Mouse (Mus musculus): ENCODE data around the gene Trp53rkb. TPM values are rescaled to one million over a fixed set of nuclear protein-coding genes. Genes with fewer than 3 reads are reported as not detected.
A peak's percentile ranks its signal among the peaks of the same experiment; 100 is the strongest.
"Not testable (repeated sequence)": the region's sequence is repeated elsewhere in the genome, so short reads cannot be mapped to it uniquely, and the experiment has no call there.

Trp53rkb gene
- 1 to 10 TPM; 6.5 to 8.8 TPM for total RNA-seq (2021)

DNA sequence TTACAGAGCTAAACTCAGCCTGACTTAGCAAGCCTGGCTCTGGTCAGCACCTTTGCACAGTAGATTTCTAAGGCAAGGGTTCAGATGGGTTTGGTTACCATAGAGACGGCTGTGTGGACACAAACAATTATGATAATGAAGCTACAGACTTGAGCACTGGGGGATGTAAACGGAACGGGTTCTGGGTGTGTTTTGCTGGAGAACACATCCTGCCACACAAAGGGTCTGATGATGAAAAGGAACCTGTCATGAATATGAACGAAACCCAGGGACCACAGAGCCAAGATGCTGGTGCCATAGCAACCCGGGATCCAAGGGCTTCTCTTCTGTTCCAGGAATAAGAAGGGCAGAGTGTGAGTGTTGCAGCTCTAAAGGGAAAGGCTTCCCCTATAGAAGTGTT is at the start of gene Trp53rkb:
TSS of gene Trp53rkb (plus strand) at position 177 of the 400 bp plus-strand sequence.
- intact Hi-C loops (cut with DNase I) = no loop called here
- peak in 1 of 2 experiments; percentile 57 for DNase-seq (ENCODE audit: extremely low spot score in 1 of 2, low spot score in 2 of 2)

DNA sequence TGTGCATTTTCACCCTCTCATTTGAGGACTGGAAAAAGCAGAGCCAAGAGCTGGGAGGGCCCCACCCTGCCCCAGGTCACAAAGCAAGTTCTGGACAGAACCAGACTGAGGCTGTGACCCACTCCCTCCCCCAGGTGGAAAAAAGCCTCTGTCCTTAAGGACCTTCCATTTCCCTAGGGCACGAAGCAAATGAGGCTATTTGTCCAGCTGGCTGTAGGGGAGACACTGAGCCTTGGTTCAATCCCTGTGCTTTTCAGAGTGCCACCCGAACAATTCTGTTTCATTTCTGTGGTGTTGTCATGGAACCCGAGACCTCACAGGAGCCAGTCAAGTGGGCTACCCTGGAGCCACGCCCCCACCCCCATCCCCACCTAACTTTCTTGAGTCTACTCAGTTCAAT is 48.8 kb upstream of the Trp53rkb start:
- no peak for DNase-seq (ENCODE audit: extremely low spot score in 1 of 2, low spot score in 2 of 2)
- intact Hi-C loops (cut with DNase I) = no loop called here

DNA sequence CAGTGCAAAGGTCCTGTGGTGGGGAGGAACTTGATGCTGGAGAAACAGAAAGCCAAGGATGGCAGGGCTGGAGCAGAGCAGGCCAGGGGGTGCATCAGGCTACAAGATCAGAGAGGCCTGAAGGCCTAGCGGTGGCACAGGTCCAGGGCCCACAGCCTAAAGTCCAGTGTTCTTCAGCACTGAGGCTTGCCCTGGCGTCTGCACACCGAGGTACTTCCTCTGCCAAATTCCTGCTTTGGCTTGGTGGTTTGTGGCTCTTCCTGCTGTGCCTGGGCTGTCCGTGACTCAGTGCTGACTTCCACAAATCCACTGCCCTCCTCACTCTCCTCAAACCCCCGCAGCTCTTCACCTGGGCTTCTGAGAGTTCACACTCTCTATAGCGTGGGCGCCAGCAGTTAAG is 47.9 kb upstream of the Trp53rkb start:
- DNase-seq (ENCODE audit: extremely low spot score in 1 of 2, low spot score in 2 of 2) = peak in 1 of 2 experiments; percentile 41
- intact Hi-C loops (cut with DNase I) = no loop called here

GRCm38 (mm10) chr2:166745849-166746248 is 46.5 kb upstream of the Trp53rkb start:
- no peak for DNase-seq (ENCODE audit: extremely low spot score in 1 of 2, low spot score in 2 of 2)
- intact Hi-C loops (cut with DNase I) = no loop called here

DNA sequence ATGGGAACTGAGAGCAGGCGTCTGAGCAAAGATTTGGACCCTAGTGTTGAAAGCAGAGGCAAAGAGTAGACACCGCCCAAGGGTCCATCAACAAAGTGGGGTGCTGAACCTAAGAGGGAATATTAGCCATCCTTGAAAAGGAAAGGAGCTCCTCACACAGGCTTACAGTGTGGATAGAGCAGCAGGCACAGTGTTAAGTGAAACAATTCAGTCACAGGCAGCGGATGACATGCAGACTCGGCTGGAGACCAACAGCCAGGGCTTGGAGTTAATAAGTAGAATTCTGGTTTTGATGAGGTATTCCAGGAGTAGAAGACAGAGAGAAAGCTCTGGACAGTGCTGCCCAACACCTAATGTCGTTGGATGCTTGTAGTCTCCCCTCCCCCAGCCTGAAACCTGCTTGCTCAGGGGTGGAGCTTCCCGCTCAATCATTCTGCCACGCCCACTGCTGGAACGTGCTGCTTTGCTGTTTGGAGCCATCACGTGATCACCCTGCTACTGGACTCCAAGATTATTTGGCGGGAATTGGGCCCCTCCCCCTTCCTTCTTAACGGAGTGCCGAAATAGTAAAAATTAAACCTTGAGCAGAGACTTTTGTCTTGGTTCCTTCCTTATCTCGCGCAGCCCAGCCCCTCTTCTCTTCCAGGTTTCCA is 45.9 kb upstream of the Trp53rkb start:
- DNase-seq (ENCODE audit: extremely low spot score in 1 of 2, low spot score in 2 of 2); intact Hi-C loops (cut with DNase I): not testable (repeated sequence)

DNA sequence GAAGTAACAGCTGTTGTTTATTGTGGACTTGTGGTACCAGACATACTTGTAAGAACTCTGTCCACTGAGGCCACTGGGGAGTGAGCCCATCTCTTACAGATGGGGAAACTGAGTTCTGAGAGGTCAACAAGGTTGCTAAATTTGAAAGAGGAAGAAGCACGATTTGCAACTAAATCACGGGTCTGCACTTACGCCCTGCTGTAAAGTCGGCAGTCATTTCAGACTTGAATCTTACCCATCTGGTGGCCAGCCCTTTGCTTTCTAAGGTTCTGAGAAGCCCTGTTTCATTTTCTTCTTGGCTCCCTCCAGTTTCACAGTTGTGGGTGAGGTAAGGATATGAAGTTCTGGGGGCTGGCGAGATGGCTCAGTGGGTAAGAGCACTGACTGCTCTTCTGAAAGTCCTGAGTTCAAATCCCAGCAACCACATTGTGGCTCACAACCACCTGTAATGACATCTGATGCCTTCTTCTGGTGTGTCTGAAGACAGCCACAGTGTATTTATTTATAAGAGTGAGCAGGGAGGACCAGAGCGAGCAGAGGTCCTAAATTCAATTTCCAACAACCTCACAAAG is 41.6 kb upstream of the Trp53rkb start:
- intact Hi-C loops (cut with DNase I) = no loop called here
- DNase-seq (ENCODE audit: extremely low spot score in 1 of 2, low spot score in 2 of 2) = no peak

- intact Hi-C loops (cut with DNase I) = no loop called here
Observed at GRCm38 (mm10) chr2:166754194-166754593, 38.1 kb upstream of the Trp53rkb start.

GRCm38 (mm10) chr2:166754760-166755159 is 37.6 kb upstream of the Trp53rkb start:
- intact Hi-C loops (cut with DNase I) = no loop called here

More at GRCm38 (mm10) chr2:166754194-166754593, 38.1 kb upstream of the Trp53rkb start:
- no peak for DNase-seq (ENCODE audit: extremely low spot score in 1 of 2, low spot score in 2 of 2)

GRCm38 (mm10) chr2:166757969-166758368 is 34.4 kb upstream of the Trp53rkb start:
- no peak for DNase-seq (ENCODE audit: extremely low spot score in 1 of 2, low spot score in 2 of 2)
- intact Hi-C loops (cut with DNase I) = no loop called here

More at GRCm38 (mm10) chr2:166754760-166755159, 37.6 kb upstream of the Trp53rkb start:
- no peak for DNase-seq (ENCODE audit: extremely low spot score in 1 of 2, low spot score in 2 of 2)

DNA sequence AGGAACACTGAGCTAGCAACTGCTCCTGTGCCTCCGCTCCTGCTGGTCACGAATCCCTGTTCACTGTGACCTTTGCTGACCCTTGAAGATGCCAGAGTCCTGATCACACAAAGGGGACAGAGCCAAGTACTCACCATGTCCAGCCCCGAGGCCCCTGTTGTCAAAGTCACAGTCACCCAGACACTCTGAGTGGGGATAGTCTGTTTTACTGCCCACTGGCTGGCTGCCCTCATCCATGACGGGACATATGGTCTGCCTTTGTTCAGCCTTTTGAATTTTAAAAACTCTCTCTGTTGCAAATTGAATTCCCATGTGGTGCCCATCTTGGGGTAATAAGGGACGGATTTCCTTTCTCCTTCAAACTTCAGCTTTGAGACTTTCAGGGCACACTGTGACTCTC is 28.3 kb upstream of the Trp53rkb start:
- DNase-seq (ENCODE audit: extremely low spot score in 1 of 2, low spot score in 2 of 2) = no peak
- intact Hi-C loops (cut with DNase I) = no loop called here

DNA sequence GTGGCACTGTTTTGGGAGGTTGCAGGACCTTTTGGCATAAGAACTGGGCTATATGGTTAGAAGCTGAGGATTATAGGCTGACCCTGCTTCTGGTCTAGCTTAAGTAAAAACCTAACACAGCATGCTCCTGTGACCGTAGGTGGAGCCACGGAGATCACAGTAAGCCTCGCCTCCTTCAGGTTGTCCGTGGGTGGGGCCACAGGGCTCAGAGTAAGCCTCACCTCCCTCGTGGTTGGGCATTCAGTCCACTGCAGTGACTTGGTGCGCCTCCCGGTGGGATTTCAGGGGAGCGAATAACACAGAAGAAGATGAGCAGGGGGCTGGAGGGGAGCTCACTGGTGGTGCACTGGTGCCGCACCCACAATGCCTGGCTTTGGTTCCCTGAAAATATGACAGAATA is 24.7 kb upstream of the Trp53rkb start:
- intact Hi-C loops (cut with DNase I) = no loop called here
- DNase-seq (ENCODE audit: extremely low spot score in 1 of 2, low spot score in 2 of 2) = no peak

GRCm38 (mm10) chr2:166771396-166771795 is 20.9 kb upstream of the Trp53rkb start:
- intact Hi-C loops (cut with DNase I) = loop anchor here (5.0 kb wide), 1 partner anchor 59 kb away; the partner anchor contains the start of gene Prex1
- DNase-seq (ENCODE audit: extremely low spot score in 1 of 2, low spot score in 2 of 2) = no peak

GRCm38 (mm10) chr2:166773587-166773986 is 18.7 kb upstream of the Trp53rkb start:
- DNase-seq (ENCODE audit: extremely low spot score in 1 of 2, low spot score in 2 of 2) = no peak
- intact Hi-C loops (cut with DNase I) = loop anchor here (5.0 kb wide), 1 partner anchor 61 kb away; the partner anchor contains the start of gene Prex1

DNA sequence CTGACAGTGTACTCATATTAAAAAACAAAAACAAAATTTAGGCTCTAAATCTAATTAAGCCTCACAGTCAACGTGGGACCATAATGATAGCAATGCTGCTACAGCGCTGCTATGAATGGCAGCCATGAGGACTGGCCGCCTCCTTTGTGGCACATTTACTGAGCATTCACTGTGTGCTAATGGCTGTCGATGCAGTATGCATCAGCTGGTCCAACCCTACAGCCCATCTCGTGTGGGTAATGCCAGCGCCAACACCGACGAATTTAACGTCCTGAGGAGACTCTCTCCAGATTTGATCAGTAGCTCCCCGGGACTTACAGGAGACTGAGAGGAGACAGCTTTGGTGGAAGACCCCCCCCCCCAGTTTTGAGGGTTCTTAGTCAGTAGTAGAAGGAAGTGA is 18.1 kb upstream of the Trp53rkb start:
- intact Hi-C loops (cut with DNase I) = loop anchor here (5.0 kb wide), 1 partner anchor 62 kb away; the partner anchor contains the start of gene Prex1
- no peak for DNase-seq (ENCODE audit: extremely low spot score in 1 of 2, low spot score in 2 of 2)

- intact Hi-C loops (cut with DNase I) = no loop called here
- no peak for DNase-seq (ENCODE audit: extremely low spot score in 1 of 2, low spot score in 2 of 2)
Observed at GRCm38 (mm10) chr2:166775357-166775893, 16.9 kb upstream of the Trp53rkb start.

- DNase-seq (ENCODE audit: extremely low spot score in 1 of 2, low spot score in 2 of 2) = no peak
- intact Hi-C loops (cut with DNase I) = no loop called here
Observed at GRCm38 (mm10) chr2:166776272-166776671, 16.1 kb upstream of the Trp53rkb start.

GRCm38 (mm10) chr2:166779956-166780355 is 12.4 kb upstream of the Trp53rkb start:
- no peak for DNase-seq (ENCODE audit: extremely low spot score in 1 of 2, low spot score in 2 of 2)
- intact Hi-C loops (cut with DNase I) = loop anchor here (10.0 kb wide), 1 partner anchor 695 kb away; no protein-coding TSS in a partner anchor

DNA sequence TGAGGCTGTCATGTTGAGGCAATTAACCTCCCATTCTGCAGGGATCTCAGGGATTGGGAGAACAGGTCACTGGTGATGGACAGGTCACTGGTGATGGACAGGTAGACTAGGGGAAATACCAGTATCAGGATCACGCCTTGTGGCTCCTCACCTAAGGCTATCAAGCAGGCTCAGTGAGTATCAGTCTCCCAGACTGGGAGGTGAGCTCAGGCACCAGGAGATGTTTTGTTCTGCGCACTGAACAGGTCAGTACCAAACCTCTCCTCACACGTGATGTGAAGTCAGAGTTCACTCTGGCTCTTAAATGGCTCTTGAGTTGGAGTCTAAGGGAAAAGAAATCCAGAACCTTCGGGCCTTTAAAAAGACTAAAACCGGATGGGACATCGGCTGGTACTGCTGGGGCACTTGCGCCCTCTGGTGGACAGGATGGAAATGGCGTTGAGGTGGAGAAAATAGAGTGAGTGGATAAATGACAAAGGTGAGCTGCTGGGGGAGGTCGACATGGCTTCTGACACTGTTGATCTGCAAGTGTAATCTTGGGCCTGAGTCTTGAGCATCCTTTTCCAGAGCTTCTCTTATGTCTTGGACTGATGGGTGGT is 11.3 kb upstream of the Trp53rkb start:
- DNase-seq (ENCODE audit: extremely low spot score in 1 of 2, low spot score in 2 of 2) = peak; percentile 64 to 72
- intact Hi-C loops (cut with DNase I) = loop anchor here (1.0 to 10.0 kb wide), 2 partner anchors 189 to 696 kb away; no protein-coding TSS in a partner anchor

- no peak for DNase-seq (ENCODE audit: extremely low spot score in 1 of 2, low spot score in 2 of 2)
- intact Hi-C loops (cut with DNase I) = loop anchor here (10.0 kb wide), 1 partner anchor 700 kb away; no protein-coding TSS in a partner anchor
Observed at GRCm38 (mm10) chr2:166784376-166784775, 8.0 kb upstream of the Trp53rkb start.
